Mouse (Mus musculus) C2C12 (cell line): ENCODE data around the gene H1foo. TPM values are rescaled to one million over a fixed set of nuclear protein-coding genes. Genes with fewer than 3 reads are reported as not detected.

Experiments
- H3K27me3 ChIP-seq: one replicate; pipeline ENCODE4 v1.6.1; 2011; ENCODE audit not compliant: control insufficient read depth, insufficient read depth, insufficient read length
- H3K36me3 ChIP-seq: one replicate; pipeline ENCODE4 v1.6.1; 2011; ENCODE audit not compliant: control insufficient read depth, insufficient read depth
- H3K4me3 ChIP-seq: one replicate; pipeline ENCODE4 v1.5.1; 2011; ENCODE audit warnings: mild to moderate bottlenecking, control low read depth; ENCODE audit not compliant: poor library complexity, insufficient read depth, severe bottlenecking
- H3K79me2 ChIP-seq: one replicate; pipeline ENCODE4 v1.6.1; 2011; ENCODE audit not compliant: control insufficient read depth, insufficient read depth
- H3K79me3 ChIP-seq: one replicate; pipeline ENCODE4 v1.6.1; 2011; ENCODE audit warnings: low read depth, control low read depth
- H3ac ChIP-seq: one replicate; pipeline ENCODE3; 2011; ENCODE audit warnings: low read depth; ENCODE audit not compliant: control insufficient read depth, insufficient read length
- CEBPB ChIP-seq: IDR thresholded peaks from one replicate; pipeline ENCODE4 v1.6.1; 2011; ENCODE audit warnings: low read depth, mild to moderate bottlenecking, control low read depth, moderate library complexity
- CTCF ChIP-seq: IDR thresholded peaks from one replicate; pipeline ENCODE4 v1.5.1; 2011; ENCODE audit not compliant: control insufficient read depth, insufficient read depth, insufficient read length
- FOSL1 ChIP-seq: IDR thresholded peaks from one replicate; pipeline ENCODE4 v1.8.0; 2011; ENCODE audit warnings: mild to moderate bottlenecking, low read length; ENCODE audit not compliant: poor library complexity, insufficient read depth, severe bottlenecking
- MAX ChIP-seq: IDR thresholded peaks from one replicate; pipeline ENCODE4 v1.6.1; 2011; ENCODE audit warnings: mild to moderate bottlenecking, control low read depth
- MYOD1 ChIP-seq: IDR thresholded peaks from one replicate; pipeline ENCODE4 v1.6.1; 2011; ENCODE audit warnings: low read depth; ENCODE audit not compliant: control insufficient read depth, insufficient read length
- MYOG ChIP-seq: IDR thresholded peaks from one replicate; pipeline ENCODE4 v1.6.1; 2011; ENCODE audit not compliant: control insufficient read depth, insufficient read length; ENCODE audit errors: extremely low read depth
- USF1 ChIP-seq: IDR thresholded peaks from one replicate; pipeline ENCODE4 v1.6.1; 2011; ENCODE audit warnings: low read depth, mild to moderate bottlenecking, control low read depth, moderate library complexity
- polyA plus RNA-seq: library from polyadenylated mRNA; unstranded; fragments of >200 nt; fragmentation: generic; extraction: Trizol; gene quantifications from one replicate; pipeline ENCODE4 v1.2.1, GENCODE M21; 2012; ENCODE audit warnings: missing spikeins

Gene H1foo
- polyA plus RNA-seq, 1 experiment, result not detected

DNA sequence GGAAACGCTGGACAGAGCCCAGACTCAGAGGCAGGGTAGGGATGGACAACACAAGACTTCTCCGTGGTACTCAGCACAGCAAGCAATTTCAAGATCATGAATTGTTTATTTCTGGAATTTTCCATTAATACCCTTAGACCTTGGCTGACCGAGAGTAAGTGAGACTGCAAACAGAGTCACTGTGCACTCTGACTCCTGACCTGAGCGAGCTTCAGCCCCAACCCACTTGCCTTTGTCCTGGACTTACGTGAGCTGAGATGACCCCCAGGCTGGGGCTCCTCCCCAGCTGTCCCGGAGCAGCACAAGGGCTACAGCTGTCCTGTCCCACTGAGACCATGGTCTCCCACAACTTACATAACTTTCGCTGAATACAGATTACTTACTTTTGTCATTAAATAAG, 38.2 kb downstream of the H1foo start:
- Histone ChIP-seq H3K79me3 (peaks cover 2% of the 10 kb centered on the region), H3ac (no peak overlapping the region), H3K36me3 (no peaks in the 10 kb centered on the region), H3K79me2 (peaks cover 7% of the 10 kb centered on the region), H3K27me3 (no peaks in the 10 kb centered on the region), H3K4me3 (no peak overlapping the region)
- TF ChIP-seq MYOD1, result no peak
- TF ChIP-seq FOSL1, result no peak

DNA sequence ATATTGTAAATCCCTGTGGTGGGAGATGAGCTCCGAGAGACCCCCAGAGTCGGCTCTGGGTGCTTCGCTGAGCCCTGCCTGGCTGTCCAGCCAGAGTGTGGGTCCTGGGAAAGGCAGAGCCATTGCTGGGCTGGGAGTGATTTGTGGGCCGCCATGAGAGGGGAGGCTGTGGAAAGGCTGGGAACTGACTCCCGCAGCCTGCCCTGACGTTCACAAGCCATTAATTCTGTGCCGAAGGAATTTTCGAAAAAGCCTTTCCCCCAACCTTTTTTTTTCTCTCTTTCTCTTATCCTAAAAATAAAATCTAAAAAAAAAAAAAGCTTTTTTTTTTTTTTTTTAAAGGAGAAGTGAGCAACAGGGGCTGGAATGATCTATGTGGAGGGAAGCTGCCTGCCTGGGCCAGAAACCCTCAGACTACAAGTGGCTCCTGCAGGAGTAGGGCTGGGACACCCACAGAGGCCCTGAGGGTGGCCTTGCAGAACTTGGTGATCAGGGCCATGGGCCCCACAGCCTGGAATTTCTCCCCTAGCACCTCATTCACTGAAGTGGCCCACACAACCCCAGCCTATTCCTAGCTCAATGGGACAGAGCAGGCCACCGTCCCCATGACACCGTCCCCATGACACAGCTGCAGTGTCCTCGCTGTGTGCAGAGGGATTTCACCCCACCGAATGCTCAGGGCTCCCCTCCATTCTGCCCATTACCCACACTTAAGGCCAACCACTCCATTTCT, 38.7 kb downstream of the H1foo start:
- TF ChIP-seq CTCF, result no peak
- no peak for TF ChIP-seq MYOG
- TF ChIP-seq MAX, result no peak
- TF ChIP-seq FOSL1, result no peak
- no peak for TF ChIP-seq USF1
- TF ChIP-seq MYOD1, result no peak
- no peak for TF ChIP-seq CEBPB
- Histone ChIP-seq H3K36me3 (no peaks in the 10 kb centered on the region), H3K27me3 (no peaks in the 10 kb centered on the region), H3K4me3 (no peak overlapping the region), H3K79me3 (peaks cover 5% of the 10 kb centered on the region), H3ac (no peak overlapping the region), H3K79me2 (peaks cover 13% of the 10 kb centered on the region)

DNA sequence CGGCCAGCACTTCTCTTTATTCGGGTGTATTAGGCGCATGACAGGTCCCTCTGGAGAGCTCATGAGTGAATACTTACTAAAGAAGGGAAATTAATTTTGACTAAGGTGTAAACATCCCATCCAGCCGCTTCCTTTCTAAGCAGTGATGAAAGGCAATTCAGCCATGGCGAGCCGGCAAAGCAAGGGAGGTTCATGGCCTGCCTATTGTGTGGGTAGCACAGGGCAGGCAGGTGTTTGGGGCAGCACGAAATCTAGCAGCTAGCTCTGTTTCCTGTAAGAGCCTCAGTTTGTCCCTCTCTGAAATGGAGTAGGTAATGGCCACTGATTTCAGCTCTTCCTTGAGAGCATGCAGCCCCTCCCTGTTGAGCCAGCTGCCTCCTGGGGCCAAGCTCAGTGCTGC, 39.8 kb downstream of the H1foo start:
- H3K79me3 ChIP-seq, result peaks cover 5% of the 10 kb centered on the region
- no peak for TF ChIP-seq MYOG
- TF ChIP-seq CTCF, result no peak
- no peak for TF ChIP-seq MAX
- no peak for TF ChIP-seq USF1
- TF ChIP-seq CEBPB, result no peak
- no peak for TF ChIP-seq MYOD1
- TF ChIP-seq FOSL1, result no peak

DNA sequence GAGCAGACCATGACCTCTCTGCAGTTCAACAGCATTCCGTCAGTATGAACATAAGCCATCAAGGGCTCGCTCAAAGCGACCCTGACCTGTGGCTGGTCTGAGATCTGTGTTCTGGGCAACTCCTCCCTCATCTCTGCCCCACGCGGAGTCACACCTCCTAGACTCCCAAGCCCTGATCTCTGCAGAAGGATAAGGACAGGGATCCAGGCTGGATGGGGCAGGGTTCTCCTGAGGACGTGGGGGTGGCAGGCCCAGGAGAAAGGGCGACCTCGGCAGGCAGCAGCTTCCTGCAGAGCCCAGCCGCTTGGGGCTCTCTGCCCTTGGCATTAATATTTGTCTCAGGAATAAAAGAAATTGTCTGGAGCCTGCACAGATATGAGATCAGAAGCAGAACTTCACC, 40.9 kb downstream of the H1foo start:
- Histone ChIP-seq H3K36me3 (no peaks in the 10 kb centered on the region), H3K27me3 (no peaks in the 10 kb centered on the region), H3K79me3 (peaks cover 7% of the 10 kb centered on the region), H3K4me3 (no peak overlapping the region), H3ac (no peak overlapping the region), H3K79me2 (peaks cover 21% of the 10 kb centered on the region)
- TF ChIP-seq MYOD1, result no peak
- TF ChIP-seq CEBPB, result no peak
- TF ChIP-seq MAX, result no peak
- TF ChIP-seq USF1, result no peak
- no peak for TF ChIP-seq CTCF
- no peak for TF ChIP-seq MYOG
- TF ChIP-seq FOSL1, result no peak

More for the DNA sequence above, 39.8 kb downstream of the H1foo start:
- Histone ChIP-seq H3ac (no peak overlapping the region), H3K79me2 (peaks cover 18% of the 10 kb centered on the region), H3K4me3 (no peak overlapping the region), H3K27me3 (no peaks in the 10 kb centered on the region), H3K36me3 (no peaks in the 10 kb centered on the region)

DNA sequence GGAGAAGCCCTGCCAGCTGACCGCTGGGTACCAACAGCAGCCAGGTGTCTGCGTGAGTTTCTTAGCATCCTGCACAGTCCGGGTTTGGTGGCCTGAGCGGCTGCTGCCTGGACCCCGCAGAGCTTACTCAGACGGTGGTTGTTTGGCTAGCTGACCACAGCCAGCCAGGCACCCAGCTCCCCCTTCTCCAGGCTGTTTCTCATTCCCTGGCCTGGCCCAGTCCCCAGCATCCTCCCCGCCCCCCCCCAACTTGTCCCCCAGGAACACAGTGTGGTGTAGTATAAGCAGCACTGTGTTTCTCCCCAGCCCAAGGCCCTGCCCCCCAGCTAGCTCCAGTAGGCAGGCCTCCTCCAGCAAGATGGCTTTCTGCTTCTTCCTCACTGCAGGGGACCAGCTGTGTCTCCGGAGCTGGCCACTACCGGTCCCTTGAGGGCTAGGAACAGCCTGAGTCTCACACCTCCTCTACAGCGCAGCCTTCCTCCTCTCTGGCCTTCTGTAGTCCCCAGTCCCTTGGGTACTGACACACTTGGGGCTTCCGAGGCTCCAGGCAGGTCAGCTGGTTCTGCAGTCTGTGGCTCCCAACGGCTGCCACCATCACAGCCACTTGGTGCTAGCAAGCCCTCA, 41.8 kb downstream of the H1foo start:
- no peaks in the 10 kb centered on the region for H3K36me3 ChIP-seq
- no peak overlapping the region for H3K4me3 ChIP-seq
- TF ChIP-seq MYOD1 (peak; percentile 44), CEBPB (no peak)
- H3ac ChIP-seq, result peak overlapping the region; percentile 28
- H3K79me3 ChIP-seq, result peaks cover 7% of the 10 kb centered on the region
- no peaks in the 10 kb centered on the region for H3K27me3 ChIP-seq
- H3K79me2 ChIP-seq, result peaks cover 31% of the 10 kb centered on the region

DNA sequence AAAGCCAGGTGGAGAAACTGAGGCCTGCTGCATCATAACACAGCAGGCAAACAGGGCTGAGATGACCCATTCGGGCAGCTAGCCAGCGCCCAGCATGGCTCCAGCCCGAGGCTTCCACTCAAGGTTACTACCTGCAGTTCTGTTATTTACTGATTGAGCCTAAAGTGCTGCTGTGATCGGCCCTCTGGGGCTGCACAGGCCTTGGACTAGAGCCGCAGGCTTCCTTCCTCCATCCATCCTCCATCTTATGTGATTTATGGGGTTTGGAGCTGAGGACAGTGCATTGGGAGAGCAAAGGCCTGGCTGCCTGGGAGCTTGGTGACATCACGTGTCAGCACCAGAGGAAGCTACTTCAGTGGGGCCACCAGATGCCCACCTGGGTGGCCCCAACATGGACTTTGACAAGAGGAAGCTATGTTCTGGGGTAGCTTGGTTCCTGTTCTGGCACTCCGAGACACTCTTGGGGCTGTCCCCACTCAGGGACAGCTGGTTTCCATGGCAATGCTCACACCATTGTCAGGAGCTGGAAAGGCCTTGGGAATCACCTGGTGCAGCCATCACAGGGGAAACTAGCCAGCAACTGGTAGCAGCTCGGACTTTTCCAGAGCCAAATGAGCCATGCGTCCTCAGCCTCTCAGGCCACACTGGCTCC, 42.5 kb downstream of the H1foo start:
- Histone ChIP-seq H3K4me3 (no peak overlapping the region), H3K79me3 (peaks cover 7% of the 10 kb centered on the region), H3ac (peak overlapping the region; percentile 28), H3K27me3 (no peaks in the 10 kb centered on the region), H3K79me2 (peaks cover 37% of the 10 kb centered on the region), H3K36me3 (no peaks in the 10 kb centered on the region)
- no peak for TF ChIP-seq MYOG
- TF ChIP-seq MYOD1, result no peak
- TF ChIP-seq MAX, result no peak
- TF ChIP-seq CEBPB, result no peak
- TF ChIP-seq CTCF, result no peak
- TF ChIP-seq USF1, result no peak
- no peak for TF ChIP-seq FOSL1
